Mouse (Mus musculus) thymus, postnatal 36 days (tissue): Measurements from ENCODE around the gene Adi1.

Experiments
- DNase-seq, 2 experiments: peaks; one replicate each; pipeline ENCODE4 v3.0.0; 2022; ENCODE audit warnings: mixed read lengths in 2 of 2

Adi1 gene

GRCm38 (mm10) chr12:28694776-28695175, 19.7 kb downstream of the Adi1 start:
- DNase-seq = no peak

DNA sequence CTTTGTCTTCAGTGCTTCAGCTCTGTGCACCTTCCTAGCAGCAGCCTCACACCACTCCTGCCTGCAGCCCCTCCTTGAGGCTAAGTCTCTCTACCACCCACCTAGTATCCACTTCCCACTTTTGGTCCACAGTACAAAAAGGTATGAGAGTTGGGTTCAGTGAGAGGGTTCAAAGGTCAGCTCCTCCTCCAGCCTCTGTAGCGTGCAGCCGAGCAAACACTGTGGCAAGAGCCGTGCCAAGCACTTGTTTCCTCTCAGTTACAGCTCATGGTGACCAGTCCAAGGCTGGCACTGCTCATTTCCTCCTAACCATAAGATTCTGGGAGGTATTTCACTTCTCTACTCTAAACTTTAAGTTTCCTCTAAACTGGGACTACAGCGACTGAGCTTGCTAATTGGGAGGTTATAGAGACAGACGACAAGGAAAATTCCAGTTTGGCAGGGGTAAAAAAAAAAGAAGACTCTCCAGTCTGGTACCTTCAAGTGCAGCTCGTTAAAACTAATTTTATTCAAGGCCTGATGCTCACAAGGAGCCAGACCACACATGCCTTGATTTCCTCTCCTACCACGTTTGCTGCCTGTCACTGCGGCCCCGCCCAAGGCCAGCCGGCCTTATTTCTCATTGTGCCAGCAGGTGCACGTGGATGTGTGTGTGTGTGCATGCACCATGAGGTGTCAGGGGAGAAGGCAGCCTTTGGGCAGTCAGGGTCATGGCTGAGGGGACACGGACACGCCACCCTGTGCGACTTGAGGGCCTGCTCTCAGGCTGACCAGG, 23.0 kb downstream of the Adi1 start:
- no peak for DNase-seq

DNA sequence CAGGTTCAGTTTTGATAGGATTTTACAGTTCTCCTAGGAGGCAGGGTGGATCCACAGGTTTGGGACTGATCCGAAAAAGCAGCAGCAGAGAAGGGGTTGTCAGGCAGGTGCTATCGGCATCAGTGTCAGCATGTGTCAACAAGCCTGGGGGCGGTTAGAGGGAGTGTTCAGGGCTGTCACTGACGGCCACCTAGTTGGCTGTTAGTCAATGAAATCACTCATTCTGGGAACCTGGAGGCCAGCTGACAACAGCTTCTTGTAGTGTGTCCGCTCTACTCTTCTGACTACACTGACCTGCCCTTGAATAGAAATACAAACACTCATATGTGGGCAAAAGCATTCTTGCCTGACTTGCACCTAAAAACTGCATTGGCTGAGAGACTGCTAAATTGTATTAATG, 24.1 kb downstream of the Adi1 start:
- DNase-seq = no peak

GRCm38 (mm10) chr12:28699656-28700055, 24.6 kb downstream of the Adi1 start:
- peak; percentile 43 to 57 for DNase-seq

DNA sequence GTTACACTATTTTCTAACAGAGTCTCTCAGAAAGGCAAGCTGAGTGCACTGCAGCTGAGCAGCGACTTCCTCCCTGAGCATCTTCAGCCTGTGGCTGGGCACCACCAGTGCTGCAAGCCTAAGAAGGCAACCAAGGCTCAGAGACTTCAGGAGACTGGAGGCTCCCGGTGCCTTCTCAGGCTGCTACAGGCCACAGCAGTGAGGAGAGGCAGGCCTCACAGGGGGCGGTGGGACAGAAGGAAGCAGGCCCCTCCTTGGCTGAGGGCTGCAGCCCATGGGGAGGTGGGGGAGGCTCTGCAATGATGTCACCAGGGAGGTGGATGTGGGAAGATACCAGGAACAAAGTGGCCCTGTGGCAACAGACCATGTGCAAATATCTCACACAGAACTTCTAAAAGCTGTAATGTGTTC, 25.1 kb downstream of the Adi1 start:
- peak; percentile 8 to 22 for DNase-seq

DNA sequence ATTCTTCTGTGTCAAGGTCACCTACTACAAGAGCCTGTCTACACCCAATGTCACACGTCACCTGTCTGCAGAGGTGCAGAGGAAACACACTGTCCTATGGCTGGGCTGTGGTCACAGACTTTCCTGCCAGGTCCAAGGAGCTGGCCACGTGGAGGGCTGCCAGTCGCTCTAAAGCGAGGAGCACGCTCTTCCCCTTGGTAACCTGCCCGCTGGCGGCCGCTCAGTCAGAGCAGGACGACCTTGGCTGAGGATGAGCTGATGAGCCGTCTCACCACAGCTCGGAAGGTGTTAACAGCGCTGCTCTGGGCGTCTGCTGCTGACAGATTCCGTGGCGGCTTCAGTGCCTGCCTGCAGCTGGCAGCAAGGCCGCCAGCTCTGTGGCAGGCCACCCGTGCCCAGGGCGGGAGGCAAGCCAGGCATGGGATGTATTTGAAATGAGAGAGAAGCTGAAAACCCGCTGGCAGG, 25.6 kb downstream of the Adi1 start:
- DNase-seq = peak in 1 of 2 experiments; percentile 14

GRCm38 (mm10) chr12:28701302-28701701, 26.3 kb downstream of the Adi1 start:
- DNase-seq = no peak

GRCm38 (mm10) chr12:28704381-28704780, 29.4 kb downstream of the Adi1 start:
- no peak for DNase-seq

GRCm38 (mm10) chr12:28705204-28705603, 30.2 kb downstream of the Adi1 start:
- DNase-seq = no peak

DNA sequence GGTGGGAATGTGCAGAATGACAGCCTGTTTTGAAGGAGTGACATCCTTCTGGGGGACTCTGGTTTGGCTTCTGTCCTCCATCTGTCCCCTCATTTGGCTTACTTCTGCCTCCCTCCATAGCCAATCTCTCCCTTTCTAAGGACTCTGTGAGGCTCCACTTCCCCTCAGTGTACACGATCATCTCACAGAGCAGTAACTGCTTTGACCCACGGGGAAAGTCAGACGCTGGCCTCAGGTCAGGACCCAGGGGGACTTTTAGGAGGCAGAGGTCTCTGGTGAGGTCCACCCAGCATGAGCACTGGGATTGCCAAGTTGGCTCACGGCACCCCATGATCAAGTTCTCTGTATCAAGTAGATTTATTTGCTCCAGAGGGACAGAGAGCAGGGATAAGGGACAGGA, 33.1 kb downstream of the Adi1 start:
- DNase-seq = no peak

- DNase-seq = no peak
Measured at GRCm38 (mm10) chr12:28710566-28711185, 35.6 kb downstream of the Adi1 start.

GRCm38 (mm10) chr12:28714822-28715632, 40.0 kb downstream of the Adi1 start:
- no peak for DNase-seq

- DNase-seq = no peak
Measured at GRCm38 (mm10) chr12:28717066-28717465, 42.0 kb downstream of the Adi1 start.

- no peak for DNase-seq
Measured at GRCm38 (mm10) chr12:28718106-28718505, 43.1 kb downstream of the Adi1 start.

DNA sequence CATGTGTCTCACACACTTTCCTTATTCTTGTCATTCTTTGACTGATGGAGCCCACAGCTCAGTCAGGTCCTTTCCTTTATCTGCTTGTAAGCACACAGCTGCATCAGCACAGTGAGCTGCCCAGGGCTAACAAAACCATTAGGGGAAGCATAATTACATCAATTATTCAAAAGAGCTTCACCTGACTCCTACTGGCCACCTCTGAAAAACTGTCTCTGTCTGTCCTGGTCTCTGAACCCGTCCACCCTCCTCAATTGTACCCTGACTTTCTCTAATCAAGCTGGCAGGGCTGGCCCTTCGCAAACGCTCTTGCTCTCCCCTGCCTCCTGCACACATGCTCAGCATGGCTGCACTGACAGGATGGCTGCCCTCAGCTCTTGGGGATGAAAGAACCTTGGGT, 49.3 kb downstream of the Adi1 start:
- no peak for DNase-seq

GRCm38 (mm10) chr12:28726204-28726603, 51.2 kb downstream of the Adi1 start:
- no peak for DNase-seq

- DNase-seq = no peak
Measured at GRCm38 (mm10) chr12:28727061-28727460, 52.0 kb downstream of the Adi1 start.
